Mouse (Mus musculus): Measurements from ENCODE around the gene B4galnt3. TPM values are rescaled to one million over a fixed set of nuclear protein-coding genes. Genes with fewer than 3 reads are reported as not detected.

B4galnt3 gene
- polyA plus RNA-seq, 2 experiments: 0.13 to 0.18 TPM

- no peaks in the 10 kb centered on the region for H3K4me1 ChIP-seq (replicated peaks; ENCODE audit: control insufficient read depth in 2 of 2, insufficient read depth in 2 of 2, low read length in 1 of 2)
- H3K4me3 ChIP-seq (ENCODE audit: insufficient read depth in 1 of 2, low read depth in 2 of 2, low read length in 2 of 2): no peak overlapping the region
- TF ChIP-seq CTCF (IDR thresholded peaks at IDR 0.05; ENCODE audit: low read depth): no peak
- TF ChIP-seq EP300 (IDR thresholded peaks at IDR 0.05; ENCODE audit: low read depth): no peak
- 72% methylated on average over 7 of the region's 7 CpGs for whole genome bisulfite sequencing (ENCODE audit: insufficient replicate concordance)
- no peak overlapping the region for H3K27ac ChIP-seq
- no peak overlapping the region for H3K4me2 ChIP-seq (ENCODE audit: low read depth)
- H3K9me3 ChIP-seq (ENCODE audit: control insufficient read depth, low read length): no peaks in the 10 kb centered on the region
- DNase-seq (ENCODE audit: low read depth in 3 of 3, low spot score in 3 of 3) (no peak), ATAC-seq (ENCODE audit: insufficient read depth) (no peak)
- H3K27me3 ChIP-seq (ENCODE audit: control insufficient read depth, insufficient read depth, low read length): peaks cover 43% of the 10 kb centered on the region
- H3K36me3 ChIP-seq (replicated peaks; ENCODE audit: control insufficient read depth, insufficient read depth, low read depth): no peaks in the 10 kb centered on the region
- no peak overlapping the region for H3K9ac ChIP-seq (replicated peaks)
Measured at GRCm38 (mm10) chr6:120291396-120292009, 2.9 kb downstream of the B4galnt3 start.

GRCm38 (mm10) chr6:120289430-120289829 is 4.9 kb downstream of the B4galnt3 start:
- Histone ChIP-seq H3K9me3 (ENCODE audit: control insufficient read depth, low read length) (no peaks in the 10 kb centered on the region), H3K9ac (replicated peaks) (no peak overlapping the region), H3K4me1 (replicated peaks; ENCODE audit: control insufficient read depth in 2 of 2, insufficient read depth in 2 of 2, low read length in 1 of 2) (no peaks in the 10 kb centered on the region), H3K4me2 (ENCODE audit: low read depth) (no peak overlapping the region), H3K4me3 (ENCODE audit: insufficient read depth in 1 of 2, low read depth in 2 of 2, low read length in 2 of 2) (no peak overlapping the region), H3K27ac (no peak overlapping the region), H3K27me3 (ENCODE audit: control insufficient read depth, insufficient read depth, low read length) (peaks cover 26% of the 10 kb centered on the region), H3K36me3 (replicated peaks; ENCODE audit: control insufficient read depth, insufficient read depth, low read depth) (no peaks in the 10 kb centered on the region)
- DNase-seq (ENCODE audit: low read depth in 3 of 3, low spot score in 3 of 3) (no peak), ATAC-seq (ENCODE audit: insufficient read depth) (no peak)
- no peak for TF ChIP-seq CTCF (IDR thresholded peaks at IDR 0.05; ENCODE audit: low read depth)
- no peak for TF ChIP-seq EP300 (IDR thresholded peaks at IDR 0.05; ENCODE audit: low read depth)
- WGBS (ENCODE audit: insufficient replicate concordance): 63% methylated on average over 4 of the region's 4 CpGs

- no peaks in the 10 kb centered on the region for H3K36me3 ChIP-seq (replicated peaks; ENCODE audit: control insufficient read depth, insufficient read depth, low read depth)
- no peak for TF ChIP-seq CTCF (IDR thresholded peaks at IDR 0.05; ENCODE audit: low read depth)
- no peak for TF ChIP-seq EP300 (IDR thresholded peaks at IDR 0.05; ENCODE audit: low read depth)
- H3K4me1 ChIP-seq (replicated peaks; ENCODE audit: control insufficient read depth in 2 of 2, insufficient read depth in 2 of 2, low read length in 1 of 2): no peaks in the 10 kb centered on the region
- DNase-seq (ENCODE audit: low read depth in 3 of 3, low spot score in 3 of 3) (no peak), ATAC-seq (ENCODE audit: insufficient read depth) (no peak)
- H3K9me3 ChIP-seq (ENCODE audit: control insufficient read depth, low read length): no peaks in the 10 kb centered on the region
- H3K9ac ChIP-seq (replicated peaks): no peak overlapping the region
- peaks cover 17% of the 10 kb centered on the region for H3K27me3 ChIP-seq (ENCODE audit: control insufficient read depth, insufficient read depth, low read length)
- H3K4me3 ChIP-seq (ENCODE audit: insufficient read depth in 1 of 2, low read depth in 2 of 2, low read length in 2 of 2): no peak overlapping the region
- 20% methylated on average over 7 of the region's 7 CpGs for WGBS (ENCODE audit: insufficient replicate concordance)
- H3K4me2 ChIP-seq (ENCODE audit: low read depth): no peak overlapping the region
- H3K27ac ChIP-seq: no peak overlapping the region
Measured at GRCm38 (mm10) chr6:120288541-120288940, 5.8 kb downstream of the B4galnt3 start.

GRCm38 (mm10) chr6:120287279-120287678 is 7.1 kb downstream of the B4galnt3 start:
- WGBS (ENCODE audit: insufficient replicate concordance): 68% methylated on average over 9 of the region's 9 CpGs
- H3K9ac ChIP-seq (replicated peaks): no peak overlapping the region
- H3K36me3 ChIP-seq (replicated peaks; ENCODE audit: control insufficient read depth, insufficient read depth, low read depth): no peaks in the 10 kb centered on the region
- DNase-seq (ENCODE audit: low read depth in 3 of 3, low spot score in 3 of 3) (no peak), ATAC-seq (ENCODE audit: insufficient read depth) (no peak)
- no peak for TF ChIP-seq EP300 (IDR thresholded peaks at IDR 0.05; ENCODE audit: low read depth)
- TF ChIP-seq CTCF (IDR thresholded peaks at IDR 0.05; ENCODE audit: low read depth): no peak
- no peak overlapping the region for H3K27ac ChIP-seq
- no peaks in the 10 kb centered on the region for H3K9me3 ChIP-seq (ENCODE audit: control insufficient read depth, low read length)
- H3K4me2 ChIP-seq (ENCODE audit: low read depth): no peak overlapping the region
- no peaks in the 10 kb centered on the region for H3K4me1 ChIP-seq (replicated peaks; ENCODE audit: control insufficient read depth in 2 of 2, insufficient read depth in 2 of 2, low read length in 1 of 2)
- H3K4me3 ChIP-seq (ENCODE audit: insufficient read depth in 1 of 2, low read depth in 2 of 2, low read length in 2 of 2): no peak overlapping the region
- peaks cover 5% of the 10 kb centered on the region; the same call in 1 of the 2 replicates for H3K27me3 ChIP-seq (ENCODE audit: control insufficient read depth, insufficient read depth, low read length)

- no peaks in the 10 kb centered on the region for H3K9me3 ChIP-seq (ENCODE audit: control insufficient read depth, low read length)
- no peak overlapping the region for H3K4me3 ChIP-seq (ENCODE audit: insufficient read depth in 1 of 2, low read depth in 2 of 2, low read length in 2 of 2)
- H3K27me3 ChIP-seq (ENCODE audit: control insufficient read depth, insufficient read depth, low read length): no peaks in the 10 kb centered on the region
- no peak overlapping the region for H3K27ac ChIP-seq
- H3K9ac ChIP-seq (replicated peaks): no peak overlapping the region
- ATAC-seq (ENCODE audit: insufficient read depth): no peak
- TF ChIP-seq EP300 (IDR thresholded peaks at IDR 0.05; ENCODE audit: low read depth): no peak
- TF ChIP-seq CTCF (IDR thresholded peaks at IDR 0.05; ENCODE audit: low read depth): no peak
- no peak for DNase-seq (ENCODE audit: low read depth in 3 of 3, low spot score in 3 of 3)
- H3K4me2 ChIP-seq (ENCODE audit: low read depth): no peak overlapping the region
- no peaks in the 10 kb centered on the region for H3K4me1 ChIP-seq (replicated peaks; ENCODE audit: control insufficient read depth in 2 of 2, insufficient read depth in 2 of 2, low read length in 1 of 2)
- no peaks in the 10 kb centered on the region for H3K36me3 ChIP-seq (replicated peaks; ENCODE audit: control insufficient read depth, insufficient read depth, low read depth)
- 48% methylated on average over 7 of the region's 7 CpGs for WGBS (ENCODE audit: insufficient replicate concordance)
Measured at GRCm38 (mm10) chr6:120276874-120277449, 17.4 kb downstream of the B4galnt3 start.
